Mouse (Mus musculus) kidney, adult 2 months (tissue): ENCODE data around the gene Mblac1.

Source experiments
- CTCF ChIP-seq: fragments of 200-500 bp; conservative IDR thresholded peaks from 2 replicates; pipeline ENCODE4 v1.5.1; 2011; ENCODE audit warnings: low read depth, mild to moderate bottlenecking, control low read depth, low read length, moderate library complexity, mixed read lengths; ENCODE audit not compliant: insufficient read depth, insufficient read length
- POLR2A ChIP-seq: fragments of 200-500 bp; IDR thresholded peaks from one replicate; pipeline ENCODE4 v1.6.1; 2011; ENCODE audit warnings: low read depth, low read length, control low read depth

DNA sequence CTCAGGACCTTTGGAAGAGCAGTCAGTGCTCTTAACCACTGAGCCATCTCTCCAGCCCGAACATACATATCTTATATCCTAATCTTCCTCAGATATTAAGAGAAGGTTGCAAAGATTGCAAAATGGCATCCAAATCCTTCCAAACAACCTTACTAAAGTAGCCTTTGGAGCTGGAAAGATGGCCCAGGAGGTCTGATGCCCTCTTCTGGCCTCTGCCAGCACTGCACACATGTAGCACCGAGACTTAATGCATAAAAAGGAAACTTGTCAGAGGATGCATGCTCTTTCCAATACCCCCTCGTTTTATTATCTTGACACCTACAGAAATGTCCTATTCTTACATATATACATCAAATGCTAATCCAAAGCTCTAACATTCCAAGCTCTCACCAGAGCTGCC is 33.9 kb downstream of the Mblac1 start:
- TF ChIP-seq CTCF, result peak; percentile 61
- no peak for TF ChIP-seq POLR2A
